Mouse (Mus musculus) activated CD4-positive, CD25-positive, alpha-beta regulatory T cell, adult 4 months (primary cell): ENCODE results near the gene Nosip. TPM values are rescaled to one million over a fixed set of nuclear protein-coding genes. Genes with fewer than 3 reads are reported as not detected.

Experiments used
- ATAC-seq: one replicate; pipeline ENCODE4 v1.8.0; 2017
- polyA plus RNA-seq, 2 experiments: library from polyadenylated mRNA; unstranded; fragments of 100-300 nt; shearing (Covaris generic); gene quantifications; one replicate each; pipeline ENCODE4 v1.2.1; 2017

Nosip gene
- polyA plus RNA-seq, 2 experiments from 2014 or later = 143 to 161 TPM

DNA sequence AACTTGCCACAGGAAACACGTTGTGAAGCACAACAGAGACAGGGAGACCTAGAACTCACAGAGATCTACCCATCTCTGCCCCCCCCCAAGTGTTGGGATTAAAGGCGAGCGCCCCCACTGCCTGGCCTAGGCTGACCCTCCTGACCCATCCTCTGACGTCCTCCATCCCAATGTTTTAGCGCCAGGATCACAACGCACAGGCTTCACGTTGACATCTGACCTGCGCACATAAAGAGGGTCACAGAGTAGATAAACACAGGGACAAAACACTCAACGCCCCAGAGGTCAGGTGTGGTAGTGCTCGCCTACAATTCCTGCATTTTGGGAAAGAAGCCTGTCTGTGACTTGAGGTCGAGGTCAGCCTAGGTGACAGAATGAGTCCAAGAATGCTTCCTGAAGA lies 25.5 kb upstream of the Nosip start:
- ATAC-seq = no peak

DNA sequence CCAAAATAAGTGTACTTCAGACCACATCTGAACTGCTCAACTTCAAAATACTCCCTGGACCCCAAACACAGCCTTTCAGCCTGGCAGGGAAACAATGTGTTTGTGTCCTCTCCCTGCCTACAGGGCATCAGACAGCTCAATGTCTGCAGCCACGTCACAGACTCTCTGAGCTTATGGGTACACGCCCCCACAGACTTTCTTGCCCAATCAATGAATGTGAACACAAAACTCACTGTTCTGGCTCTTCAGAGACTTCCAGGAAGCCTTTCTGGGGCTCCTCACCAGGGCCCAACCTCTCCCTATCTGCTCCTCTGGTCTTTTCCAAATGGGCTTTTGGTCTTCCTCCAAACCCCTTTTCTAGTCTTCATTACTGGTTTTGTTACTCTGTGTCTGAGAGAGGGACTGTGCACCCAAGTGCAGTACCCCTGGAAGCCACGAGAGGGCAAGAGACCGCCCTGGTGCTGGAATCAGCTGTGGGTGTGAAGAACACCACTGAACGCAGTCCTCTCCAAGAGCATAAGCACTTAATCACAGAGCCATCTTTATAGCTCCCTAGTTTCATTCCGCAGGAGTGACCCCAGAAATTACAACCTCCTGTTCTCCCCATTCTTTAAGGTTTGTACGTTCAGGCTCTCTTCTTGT lies 24.4 kb upstream of the Nosip start:
- peak; percentile 65 for ATAC-seq

DNA sequence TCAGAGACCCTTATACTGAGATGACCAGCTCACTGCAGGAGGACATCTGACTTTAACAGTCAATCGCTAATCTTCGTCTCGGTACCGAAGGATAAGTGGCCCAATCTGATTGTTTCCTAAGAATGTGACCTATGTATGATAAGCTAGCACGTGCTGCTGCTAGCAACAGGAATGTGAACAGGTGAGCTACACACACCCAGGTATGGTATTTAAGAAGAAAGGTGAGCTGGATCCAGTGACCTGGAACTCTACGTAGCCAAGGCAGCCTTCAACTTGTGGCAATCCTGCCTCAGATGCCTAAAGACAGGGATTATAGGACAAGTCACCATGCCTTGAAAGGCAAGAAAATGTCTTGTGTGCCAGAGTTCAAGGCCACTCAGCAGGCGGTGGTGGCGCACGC lies 23.8 kb upstream of the Nosip start:
- no peak for ATAC-seq

GRCm38 (mm10) chr7:45040851-45041250 lies 21.4 kb upstream of the Nosip start:
- ATAC-seq = no peak

GRCm38 (mm10) chr7:45043307-45043706 lies 18.9 kb upstream of the Nosip start:
- no peak for ATAC-seq

GRCm38 (mm10) chr7:45045741-45046140 lies 16.5 kb upstream of the Nosip start:
- ATAC-seq = no peak

DNA sequence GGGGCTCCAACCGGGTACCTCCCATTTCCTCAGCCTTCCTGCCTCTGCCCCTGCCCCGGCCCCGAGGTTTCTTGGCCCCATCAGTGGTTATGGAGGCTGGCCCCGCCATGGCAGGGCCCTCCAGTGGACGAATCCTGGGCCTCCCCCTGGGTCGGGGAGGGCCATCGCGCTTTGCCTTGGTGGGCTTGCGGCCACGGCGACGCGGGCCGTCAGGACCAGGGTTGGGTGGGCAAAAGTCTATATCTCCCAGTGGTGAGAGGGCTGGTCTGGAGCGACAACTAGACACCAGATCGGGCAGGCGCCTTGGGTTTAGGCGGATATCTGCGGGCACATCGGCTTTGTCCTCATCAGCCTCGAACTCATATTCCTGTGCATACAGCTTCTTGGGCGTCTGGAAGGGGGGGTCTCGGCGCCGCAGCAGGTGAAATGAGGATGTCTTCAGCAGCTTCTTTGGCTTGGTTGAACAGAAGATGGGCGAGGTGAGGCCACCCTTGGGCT lies 15.3 kb upstream of the Nosip start:
- ATAC-seq = no peak

DNA sequence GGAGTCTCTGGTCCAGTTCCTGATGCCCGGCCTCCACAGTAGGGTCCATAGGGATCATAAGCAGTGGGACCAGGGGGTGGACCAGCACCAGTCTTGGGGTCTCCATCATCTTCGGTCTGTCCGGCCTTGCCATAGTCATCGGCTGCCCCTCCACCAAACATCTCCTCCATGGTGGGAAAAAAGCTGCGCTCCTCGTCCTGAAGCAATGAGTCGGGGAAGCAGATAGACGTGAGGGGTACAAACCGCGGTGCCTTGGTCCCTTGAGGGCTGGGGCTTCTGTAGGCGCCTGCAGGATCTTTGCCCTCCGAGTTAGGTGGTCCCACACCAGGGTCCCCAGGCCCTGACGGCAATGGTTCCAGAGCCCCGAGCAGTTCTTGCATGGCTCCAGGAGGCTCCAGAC lies 14.7 kb upstream of the Nosip start:
- no peak for ATAC-seq

- no peak for ATAC-seq
Measured at GRCm38 (mm10) chr7:45048001-45048890, 14.0 kb upstream of the Nosip start.

DNA sequence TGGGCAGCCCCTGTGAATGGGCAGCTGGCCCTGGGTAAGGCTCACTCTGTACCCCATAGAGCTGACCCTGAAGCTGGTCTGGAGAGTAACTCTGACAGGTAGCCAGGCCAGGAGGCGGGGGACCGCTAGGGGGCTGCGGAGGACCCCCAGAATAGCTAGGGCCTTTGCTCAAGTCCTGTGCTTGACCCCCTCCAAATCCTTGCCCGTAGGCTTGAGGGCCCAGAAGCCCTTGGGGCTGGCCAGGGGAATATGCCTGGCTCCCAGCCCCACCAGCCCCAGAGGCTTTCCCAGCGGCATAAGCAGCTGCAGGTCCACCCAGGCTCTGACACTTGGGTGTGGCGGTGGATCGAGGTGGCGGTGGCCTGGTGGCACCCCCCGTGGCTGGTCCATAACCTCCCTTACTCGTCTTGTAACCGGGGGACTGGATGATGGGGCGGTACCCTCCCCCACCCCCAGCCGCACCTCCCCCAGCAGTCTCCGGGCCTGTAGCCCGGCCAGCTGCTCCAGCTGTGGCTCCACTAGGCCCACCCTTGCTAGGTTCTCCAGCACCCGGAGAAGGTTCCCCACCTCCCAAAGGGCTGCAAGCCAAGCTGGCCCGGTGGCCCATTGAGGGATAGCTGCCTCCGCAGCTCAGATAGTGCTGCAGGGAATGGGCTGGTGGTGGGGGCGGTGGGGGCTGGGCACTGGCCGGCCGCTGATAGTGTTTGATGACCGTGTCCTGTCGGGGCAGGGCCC lies 13.1 kb upstream of the Nosip start:
- ATAC-seq = no peak

GRCm38 (mm10) chr7:45050945-45051600 lies 11.2 kb upstream of the Nosip start:
- ATAC-seq = no peak

DNA sequence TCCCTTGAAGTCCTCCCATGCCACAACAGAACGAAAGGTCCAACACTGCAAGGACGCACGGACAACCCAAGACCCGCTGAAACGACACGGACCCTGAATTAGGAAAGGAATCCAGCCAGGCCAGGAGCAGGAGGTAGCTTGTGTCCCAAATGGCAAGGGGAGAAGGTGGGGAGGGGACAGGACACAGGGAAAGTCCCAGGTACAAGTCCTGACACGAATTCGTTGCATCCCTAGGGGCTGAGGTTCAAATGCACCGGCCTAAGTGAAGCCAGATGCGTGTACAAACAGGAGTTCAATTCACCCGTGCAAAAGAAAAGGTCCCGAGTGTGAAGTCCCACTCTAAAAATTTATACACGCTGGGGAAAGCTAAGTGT lies 10.6 kb upstream of the Nosip start:
- ATAC-seq = no peak

- no peak for ATAC-seq
Measured at GRCm38 (mm10) chr7:45052181-45052861, 9.9 kb upstream of the Nosip start.

DNA sequence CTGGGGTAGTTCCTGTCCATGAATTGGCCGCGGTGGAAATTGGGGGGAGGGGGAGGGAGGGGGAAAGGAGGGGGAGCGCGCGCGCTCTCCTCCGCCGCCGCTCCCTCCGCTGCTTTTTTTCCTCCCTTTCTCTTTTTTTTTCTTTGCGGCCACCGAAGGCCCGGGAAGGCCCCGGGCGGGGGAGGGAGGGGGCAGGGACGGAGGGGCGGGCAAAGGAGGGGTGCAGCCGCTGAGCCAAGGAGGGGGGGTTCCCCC lies 9.4 kb upstream of the Nosip start, which contains the start of gene Prr12:
Gene Prr12 (minus strand): TSS at position 20 of the 255 bp plus-strand sequence.
- no peak for ATAC-seq

GRCm38 (mm10) chr7:45053117-45053930 lies 8.9 kb upstream of the Nosip start:
- ATAC-seq = peak; percentile 45

DNA sequence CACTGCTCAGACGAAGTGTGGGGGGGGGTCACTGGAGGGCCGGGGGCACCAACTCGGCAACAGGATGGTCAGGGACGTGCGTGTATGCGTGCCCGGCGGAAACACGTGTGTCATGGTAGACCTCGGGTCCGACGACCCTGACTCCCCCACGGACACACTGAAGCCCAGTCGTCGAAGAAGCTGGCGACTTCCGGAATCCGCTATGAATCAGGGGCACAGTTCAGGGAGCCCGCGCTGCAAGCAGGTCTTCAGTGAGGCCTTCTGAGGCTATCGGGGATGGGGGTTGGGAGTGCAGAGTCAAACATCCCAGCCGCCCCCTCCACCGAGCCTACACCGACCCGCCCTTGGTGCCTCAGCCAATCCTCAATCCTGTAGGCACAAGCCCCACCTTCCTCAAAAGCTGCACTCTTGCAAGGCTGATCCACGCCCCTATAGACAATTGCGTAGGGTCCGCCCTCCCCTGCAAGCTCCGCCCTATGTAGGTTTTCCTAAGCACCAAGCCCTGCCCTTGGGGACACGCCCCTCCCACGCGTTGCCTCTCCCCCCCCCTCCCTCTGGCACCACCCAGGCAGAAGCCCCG lies 8.2 kb upstream of the Nosip start:
- ATAC-seq = peak; percentile 92

GRCm38 (mm10) chr7:45056329-45056971 lies 5.8 kb upstream of the Nosip start:
- ATAC-seq = no peak

DNA sequence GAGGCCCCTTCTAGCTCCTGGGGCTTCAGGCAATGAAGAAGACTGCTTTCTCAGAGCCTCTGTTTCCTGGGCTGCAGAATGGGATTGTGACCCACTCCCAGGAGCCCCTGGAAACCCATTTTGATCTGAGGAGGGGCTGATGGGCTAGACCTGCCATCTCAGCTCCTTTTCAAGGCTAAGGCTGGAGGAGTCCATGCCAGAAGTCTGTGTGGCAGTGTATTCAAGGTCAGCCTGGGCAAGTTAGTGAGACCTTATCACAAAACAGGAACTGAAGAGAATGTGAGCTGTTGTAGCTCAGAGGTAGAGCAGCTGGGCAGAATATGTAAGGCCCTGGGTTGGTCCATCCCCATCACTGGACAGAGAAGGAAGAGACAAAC lies 5.3 kb upstream of the Nosip start:
- no peak for ATAC-seq

GRCm38 (mm10) chr7:45058607-45059571 lies 3.3 kb upstream of the Nosip start:
- no peak for ATAC-seq
